Mouse (Mus musculus): ENCODE measurements around the gene Fzr1.

DNA sequence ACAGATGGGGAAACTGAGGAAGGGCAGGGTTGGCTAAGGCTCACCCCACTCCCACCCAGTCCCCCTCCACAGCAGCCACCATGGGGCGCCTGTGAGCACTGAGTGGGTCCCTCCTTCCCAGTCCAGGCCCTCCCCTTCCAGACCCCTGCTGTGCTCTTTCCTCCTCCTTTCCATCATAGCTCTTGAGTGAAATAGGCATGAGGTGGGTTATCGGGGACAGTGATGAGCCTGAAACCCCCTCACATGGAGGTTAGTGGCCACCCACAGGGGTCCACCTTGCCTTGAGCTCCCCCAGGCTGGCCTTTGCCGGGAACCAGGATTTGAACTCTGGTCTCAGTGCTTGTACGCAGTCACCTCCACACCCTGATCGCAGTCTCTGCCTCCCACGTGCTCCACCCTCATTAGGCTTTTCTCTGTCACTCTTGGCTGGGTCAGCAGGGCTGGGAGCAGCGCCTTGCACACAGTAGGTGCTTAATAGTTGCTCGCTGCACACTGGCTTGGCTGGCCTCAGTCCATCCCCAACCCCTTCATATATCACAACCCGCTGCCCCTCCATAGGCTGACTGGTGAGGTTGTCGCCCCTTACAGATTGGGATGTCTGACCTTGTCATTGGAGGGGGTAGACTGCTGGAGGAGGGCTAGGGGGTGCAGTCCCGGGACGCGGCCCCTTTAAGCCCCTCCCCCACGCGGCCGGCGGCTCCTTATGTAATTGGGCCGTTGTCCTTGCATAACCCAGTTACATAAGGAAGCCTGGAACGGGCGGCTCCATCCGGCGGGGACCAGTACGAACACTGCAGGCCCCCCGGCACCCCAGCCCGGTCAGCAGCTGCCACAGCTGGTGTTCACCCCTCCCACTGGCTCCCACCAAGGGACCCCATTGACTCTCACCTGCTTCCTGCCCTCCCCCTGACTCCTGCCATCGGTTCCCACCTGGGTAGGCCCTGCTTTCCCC lies 35.3 kb upstream of the Fzr1 start:
- TF ChIP-seq POLR2A (IDR thresholded peaks at IDR 0.05; ENCODE audit: control insufficient read depth, extremely low read depth, insufficient read depth, low read length, poor library complexity) (no peak), CTCF (IDR thresholded peaks at IDR 0.05; ENCODE audit: borderline replicate concordance, control insufficient read depth, extremely low read depth, insufficient read depth, low read length, poor library complexity) (no peak)

Data from thymus, adult 2 months (tissue).